Mouse (Mus musculus): ENCODE results near the gene Alcam. TPM values are rescaled to one million over a fixed set of nuclear protein-coding genes. Genes with fewer than 3 reads are reported as not detected.

The Alcam gene
- total and polyA plus RNA-seq, 3 experiments: not detected

- no peaks in the 10 kb centered on the region for H3K36me3 ChIP-seq (ENCODE audit: control insufficient read depth in 1 of 2, insufficient read depth in 2 of 2, low read length in 2 of 2)
- H3K9me3 ChIP-seq (replicated peaks; ENCODE audit: insufficient read depth, low read length): no peaks in the 10 kb centered on the region
- H3K27me3 ChIP-seq (ENCODE audit: control insufficient read depth in 1 of 2, insufficient read depth in 2 of 2, low read length in 2 of 2): no peaks in the 10 kb centered on the region
- H3K4me3 ChIP-seq (ENCODE audit: control insufficient read depth in 1 of 2, insufficient read depth in 1 of 2, low read depth in 2 of 2, low read length in 2 of 2): no peak overlapping the region
- no peak overlapping the region for H3K27ac ChIP-seq (ENCODE audit: control insufficient read depth, low read depth, low read length)
- H3K9ac ChIP-seq (ENCODE audit: control insufficient read depth, low read depth, low read length, poor library complexity, severe bottlenecking): no peak overlapping the region
- no peaks in the 10 kb centered on the region for H3K4me1 ChIP-seq (ENCODE audit: control insufficient read depth in 1 of 2, insufficient read depth in 2 of 2, low read length in 2 of 2)
- TF ChIP-seq CHD2 (IDR thresholded peaks at IDR 0.05; ENCODE audit: low read length) (no peak), TBP (IDR thresholded peaks at IDR 0.05; ENCODE audit: low read depth, low read length) (no peak), MYB (IDR thresholded peaks at IDR 0.05; ENCODE audit: low read depth, low read length) (no peak), ZC3H11A (IDR thresholded peaks at IDR 0.05; ENCODE audit: low read depth, low read length) (no peak), ETS1 (IDR thresholded peaks at IDR 0.05; ENCODE audit: low read depth, low read length) (no peak), RAD21 (IDR thresholded peaks at IDR 0.05; ENCODE audit: low read depth, low read length) (no peak), JUND (IDR thresholded peaks at IDR 0.05; ENCODE audit: low read depth, low read length) (no peak), GATA1 (IDR thresholded peaks at IDR 0.05; ENCODE audit: low read depth, low read length) (no peak), NELFE (IDR thresholded peaks at IDR 0.05; ENCODE audit: low read depth, low read length) (no peak), POLR2AphosphoS2 (IDR thresholded peaks at IDR 0.05; ENCODE audit: low read length) (no peak), MXI1 (IDR thresholded peaks at IDR 0.05; ENCODE audit: low read depth, low read length) (no peak)
- DNase-seq (ENCODE audit: low read depth, low spot score): no peak
- no peaks in the 10 kb centered on the region for H3K79me2 ChIP-seq (ENCODE audit: control insufficient read depth, insufficient read depth, low read length, poor library complexity)
These were observed 122.5 kb downstream of the Alcam start for GRCm38 (mm10) chr16:52331341-52331830.

- Histone ChIP-seq H3K36me3 (ENCODE audit: control insufficient read depth in 1 of 2, insufficient read depth in 2 of 2, low read length in 2 of 2) (no peaks in the 10 kb centered on the region), H3K27ac (ENCODE audit: control insufficient read depth, low read depth, low read length) (no peak overlapping the region), H3K27me3 (ENCODE audit: control insufficient read depth in 1 of 2, insufficient read depth in 2 of 2, low read length in 2 of 2) (no peaks in the 10 kb centered on the region), H3K9ac (ENCODE audit: control insufficient read depth, low read depth, low read length, poor library complexity, severe bottlenecking) (no peak overlapping the region), H3K79me2 (ENCODE audit: control insufficient read depth, insufficient read depth, low read length, poor library complexity) (no peaks in the 10 kb centered on the region), H3K4me3 (ENCODE audit: control insufficient read depth in 1 of 2, insufficient read depth in 1 of 2, low read depth in 2 of 2, low read length in 2 of 2) (no peak overlapping the region), H3K4me1 (ENCODE audit: control insufficient read depth in 1 of 2, insufficient read depth in 2 of 2, low read length in 2 of 2) (no peaks in the 10 kb centered on the region), H3K9me3 (replicated peaks; ENCODE audit: insufficient read depth, low read length) (no peaks in the 10 kb centered on the region)
- DNase-seq (ENCODE audit: low read depth, low spot score): no peak
- TF ChIP-seq POLR2A (IDR thresholded peaks at IDR 0.05; ENCODE audit: control insufficient read depth in 1 of 2, insufficient read depth in 1 of 2, low read depth in 1 of 2, low read length in 2 of 2, poor library complexity in 1 of 2) (no peak), CHD1 (IDR thresholded peaks at IDR 0.05; ENCODE audit: low read depth, low read length) (no peak), KAT2A (conservative IDR thresholded peaks at IDR 0.05; ENCODE audit: low read depth, low read length) (no peak), ETS1 (IDR thresholded peaks at IDR 0.05; ENCODE audit: low read depth, low read length) (no peak)
These were observed 124.5 kb downstream of the Alcam start for GRCm38 (mm10) chr16:52329420-52329819.

- Histone ChIP-seq H3K27me3 (ENCODE audit: control insufficient read depth in 1 of 2, insufficient read depth in 2 of 2, low read length in 2 of 2) (no peaks in the 10 kb centered on the region), H3K27ac (ENCODE audit: control insufficient read depth, low read depth, low read length) (no peak overlapping the region)
These were observed 134.6 kb downstream of the Alcam start for GRCm38 (mm10) chr16:52319229-52319628.

More at GRCm38 (mm10) chr16:52319229-52319628, 134.6 kb downstream of the Alcam start:
- H3K36me3 ChIP-seq (ENCODE audit: control insufficient read depth in 1 of 2, insufficient read depth in 2 of 2, low read length in 2 of 2): no peaks in the 10 kb centered on the region
- H3K9ac ChIP-seq (ENCODE audit: control insufficient read depth, low read depth, low read length, poor library complexity, severe bottlenecking): no peak overlapping the region
- no peaks in the 10 kb centered on the region for H3K9me3 ChIP-seq (replicated peaks; ENCODE audit: insufficient read depth, low read length)
- TF ChIP-seq MAZ (IDR thresholded peaks at IDR 0.05; ENCODE audit: low read depth, low read length) (no peak), ZNF384 (IDR thresholded peaks at IDR 0.05; ENCODE audit: low read depth, low read length) (no peak), CTCF (IDR thresholded peaks at IDR 0.05 in 2 of 3, conservative IDR thresholded peaks at IDR 0.05 in 1 of 3; ENCODE audit: control insufficient read depth in 1 of 3, insufficient read depth in 1 of 3, low read depth in 2 of 3, low read length in 3 of 3, poor library complexity in 1 of 3, severe bottlenecking in 1 of 3) (no peak), TAL1 (IDR thresholded peaks at IDR 0.05; ENCODE audit: low read length) (no peak), ZMIZ1 (IDR thresholded peaks at IDR 0.05; ENCODE audit: low read depth, low read length) (no peak), ZC3H11A (IDR thresholded peaks at IDR 0.05; ENCODE audit: low read depth, low read length) (no peak), MYC (IDR thresholded peaks at IDR 0.05; ENCODE audit: low read depth, low read length) (no peak), MYB (IDR thresholded peaks at IDR 0.05; ENCODE audit: low read depth, low read length) (no peak), ZKSCAN1 (IDR thresholded peaks at IDR 0.05; ENCODE audit: low read depth, low read length) (no peak), RCOR1 (IDR thresholded peaks at IDR 0.05; ENCODE audit: low read depth, low read length) (no peak), E2F4 (IDR thresholded peaks at IDR 0.05; ENCODE audit: borderline replicate concordance, low read depth, low read length) (no peak)
- H3K4me1 ChIP-seq (ENCODE audit: control insufficient read depth in 1 of 2, insufficient read depth in 2 of 2, low read length in 2 of 2): no peaks in the 10 kb centered on the region
- no peaks in the 10 kb centered on the region for H3K79me2 ChIP-seq (ENCODE audit: control insufficient read depth, insufficient read depth, low read length, poor library complexity)
- no peak overlapping the region for H3K4me3 ChIP-seq (ENCODE audit: control insufficient read depth in 1 of 2, insufficient read depth in 1 of 2, low read depth in 2 of 2, low read length in 2 of 2)
- no peak for DNase-seq (ENCODE audit: low read depth, low spot score)
